Mouse (Mus musculus) embryo, embryonic 10 days (tissue): ENCODE data around the gene Mmd.

Experiments used
- DNase-seq: peaks from one replicate; pipeline ENCODE4 v3.0.0-alpha.2; 2015; ENCODE audit warnings: low spot score

The Mmd gene

GRCm38 (mm10) chr11:90283601-90284000, 34.3 kb downstream of the Mmd start:
- DNase-seq: no peak

- no peak for DNase-seq
Measured at GRCm38 (mm10) chr11:90284079-90284478, 34.8 kb downstream of the Mmd start.

GRCm38 (mm10) chr11:90284623-90285022, 35.4 kb downstream of the Mmd start:
- DNase-seq: no peak

GRCm38 (mm10) chr11:90286550-90287154, 37.4 kb downstream of the Mmd start:
- DNase-seq: no peak

GRCm38 (mm10) chr11:90291156-90291555, 41.9 kb downstream of the Mmd start:
- no peak for DNase-seq

- no peak for DNase-seq
Measured at GRCm38 (mm10) chr11:90292766-90293165, 43.5 kb downstream of the Mmd start.

GRCm38 (mm10) chr11:90294622-90295021, 45.4 kb downstream of the Mmd start:
- DNase-seq: no peak

GRCm38 (mm10) chr11:90306067-90306466, 56.8 kb downstream of the Mmd start:
- DNase-seq: no peak

GRCm38 (mm10) chr11:90306993-90307392, 57.7 kb downstream of the Mmd start:
- DNase-seq: peak; percentile 75

- DNase-seq: no peak
Measured at GRCm38 (mm10) chr11:90314606-90315005, 65.3 kb downstream of the Mmd start.

GRCm38 (mm10) chr11:90317482-90317881, 68.2 kb downstream of the Mmd start:
- peak; percentile 71 for DNase-seq

- DNase-seq: no peak
Measured at GRCm38 (mm10) chr11:90320922-90321321, 71.7 kb downstream of the Mmd start.

GRCm38 (mm10) chr11:90324597-90324996, 75.3 kb downstream of the Mmd start:
- DNase-seq: no peak

- no peak for DNase-seq
Measured at GRCm38 (mm10) chr11:90326146-90326545, 76.9 kb downstream of the Mmd start.

GRCm38 (mm10) chr11:90326836-90327235, 77.6 kb downstream of the Mmd start:
- DNase-seq: no peak
